Mouse (Mus musculus): ENCODE measurements around the gene Ttll7. TPM values are rescaled to one million over a fixed set of nuclear protein-coding genes. Genes with fewer than 3 reads are reported as not detected.

The Ttll7 gene
- total RNA-seq (2014; fragmentation: Nextera tagmentation) (not detected in 2 replicates), total RNA-seq (2017) (0.06 and 0.38 TPM in 2 replicates), polyA plus RNA-seq (2012) (not detected in 2 replicates)

- H3K36me3 ChIP-seq (replicated peaks) = no peaks in the 10 kb centered on the region
- no peak for ATAC-seq (ENCODE audit: extremely low read depth, insufficient number of reproducible peaks, low FRiP score, poor library complexity, severe bottlenecking)
- no peak within 1 kb of the TSS for H3K4me3 ChIP-seq (ENCODE audit: low read depth, low read length)
- peaks cover 13% of the 10 kb centered on the region; the same call in 1 of the 2 replicates for H3K27me3 ChIP-seq (ENCODE audit: insufficient read depth, low read length)
- no peaks in the 10 kb centered on the region for H3K4me1 ChIP-seq (ENCODE audit: insufficient read depth, low read depth, low read length)
- TF ChIP-seq POLR2AphosphoS5 (IDR thresholded peaks at IDR 0.05; ENCODE audit: insufficient replicate concordance, low read depth, low read length) (no peak), GATA2 (IDR thresholded peaks at IDR 0.05; ENCODE audit: borderline replicate concordance, low read depth, low read length) (no peak), GATA1 (IDR thresholded peaks at IDR 0.05; ENCODE audit: borderline replicate concordance, low read length) (no peak), TAL1 (conservative IDR thresholded peaks at IDR 0.05; ENCODE audit: low read depth, low read length) (no peak), CTCF (IDR thresholded peaks at IDR 0.05; ENCODE audit: low read depth, low read length) (no peak)
- no peak for DNase-seq (ENCODE audit: low spot score)
- no peaks in the 10 kb centered on the region for H3K9me3 ChIP-seq (replicated peaks)
Observed at GRCm38 (mm10) chr3:146851966-146852891, at the start of gene Ttll7. Gene Ttll7, plus strand, starts transcription at chr3:146852367.

GRCm38 (mm10) chr3:146812041-146812878 is 39.9 kb upstream of the Ttll7 start:
- peak overlapping the region; percentile 95 for H3K4me3 ChIP-seq (ENCODE audit: low read depth, low read length)
- peak; percentile 23 for DNase-seq (ENCODE audit: low spot score)
- H3K9me3 ChIP-seq (replicated peaks) = no peaks in the 10 kb centered on the region
- 0 out of 2 replicates have a peak, but pooled peaks have one; percentile 16 for ATAC-seq (ENCODE audit: extremely low read depth, insufficient number of reproducible peaks, low FRiP score, poor library complexity, severe bottlenecking)
- no peaks in the 10 kb centered on the region for H3K27me3 ChIP-seq (ENCODE audit: insufficient read depth, low read length)
- H3K36me3 ChIP-seq (replicated peaks) = peaks cover 16% of the 10 kb centered on the region
- TF ChIP-seq GATA2 (IDR thresholded peaks at IDR 0.05; ENCODE audit: borderline replicate concordance, low read depth, low read length) (no peak), TAL1 (conservative IDR thresholded peaks at IDR 0.05; ENCODE audit: low read depth, low read length) (no peak), POLR2AphosphoS5 (IDR thresholded peaks at IDR 0.05; ENCODE audit: insufficient replicate concordance, low read depth, low read length) (no peak), GATA1 (IDR thresholded peaks at IDR 0.05; ENCODE audit: borderline replicate concordance, low read length) (no peak), CTCF (IDR thresholded peaks at IDR 0.05; ENCODE audit: low read depth, low read length) (no peak)
- H3K4me1 ChIP-seq (ENCODE audit: insufficient read depth, low read depth, low read length) = peaks cover 25% of the 10 kb centered on the region

- Histone ChIP-seq H3K9me3 (replicated peaks) (no peaks in the 10 kb centered on the region), H3K4me1 (ENCODE audit: insufficient read depth, low read depth, low read length) (peaks cover 25% of the 10 kb centered on the region), H3K36me3 (replicated peaks) (peaks cover 9% of the 10 kb centered on the region), H3K27me3 (ENCODE audit: insufficient read depth, low read length) (no peaks in the 10 kb centered on the region), H3K4me3 (ENCODE audit: low read depth, low read length) (peak within 1 kb of the TSS; percentile 95)
- TF ChIP-seq POLR2AphosphoS5 (IDR thresholded peaks at IDR 0.05; ENCODE audit: insufficient replicate concordance, low read depth, low read length) (no peak), GATA1 (IDR thresholded peaks at IDR 0.05; ENCODE audit: borderline replicate concordance, low read length) (no peak), CTCF (IDR thresholded peaks at IDR 0.05; ENCODE audit: low read depth, low read length) (no peak), TAL1 (conservative IDR thresholded peaks at IDR 0.05; ENCODE audit: low read depth, low read length) (no peak), GATA2 (IDR thresholded peaks at IDR 0.05; ENCODE audit: borderline replicate concordance, low read depth, low read length) (no peak)
- ATAC-seq (ENCODE audit: extremely low read depth, insufficient number of reproducible peaks, low FRiP score, poor library complexity, severe bottlenecking) (peak; percentile 67), DNase-seq (ENCODE audit: low spot score) (peak; percentile 91)
Observed at GRCm38 (mm10) chr3:146812901-146813393, 39.2 kb upstream of the Ttll7 start, which contains the start of gene Prkacb. Gene Prkacb, minus strand, starts transcription at chr3:146812990.

DNA sequence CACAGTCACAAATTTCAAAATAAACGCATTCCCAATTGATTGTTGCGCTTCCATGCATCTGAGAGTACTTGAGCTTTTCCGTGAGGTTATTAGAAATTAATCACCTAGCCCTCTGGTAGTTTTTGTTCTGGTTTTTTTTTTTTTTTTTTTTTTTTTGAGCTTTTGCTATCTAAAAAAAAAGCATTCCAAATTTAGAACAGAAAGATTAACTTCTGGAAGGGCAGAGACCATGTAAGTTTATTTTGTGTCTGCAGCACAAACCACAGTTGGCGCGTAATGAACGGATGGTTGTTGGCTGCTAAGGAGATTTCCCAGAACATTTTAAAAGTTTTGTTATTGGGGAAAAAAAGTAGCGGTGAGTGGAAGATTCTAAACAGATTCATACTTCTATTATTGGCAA is 38.5 kb upstream of the Ttll7 start:
- Histone ChIP-seq H3K4me1 (ENCODE audit: insufficient read depth, low read depth, low read length) (peaks cover 25% of the 10 kb centered on the region), H3K27me3 (ENCODE audit: insufficient read depth, low read length) (no peaks in the 10 kb centered on the region), H3K4me3 (ENCODE audit: low read depth, low read length) (peak overlapping the region; percentile 95), H3K36me3 (replicated peaks) (peaks cover 9% of the 10 kb centered on the region), H3K9me3 (replicated peaks) (no peaks in the 10 kb centered on the region)
- no peak for ATAC-seq (ENCODE audit: extremely low read depth, insufficient number of reproducible peaks, low FRiP score, poor library complexity, severe bottlenecking)
- TF ChIP-seq TAL1 (conservative IDR thresholded peaks at IDR 0.05; ENCODE audit: low read depth, low read length) (no peak), CTCF (IDR thresholded peaks at IDR 0.05; ENCODE audit: low read depth, low read length) (no peak), GATA1 (IDR thresholded peaks at IDR 0.05; ENCODE audit: borderline replicate concordance, low read length) (no peak), GATA2 (IDR thresholded peaks at IDR 0.05; ENCODE audit: borderline replicate concordance, low read depth, low read length) (no peak), POLR2AphosphoS5 (IDR thresholded peaks at IDR 0.05; ENCODE audit: insufficient replicate concordance, low read depth, low read length) (no peak)
- no peak for DNase-seq (ENCODE audit: low spot score)

DNA sequence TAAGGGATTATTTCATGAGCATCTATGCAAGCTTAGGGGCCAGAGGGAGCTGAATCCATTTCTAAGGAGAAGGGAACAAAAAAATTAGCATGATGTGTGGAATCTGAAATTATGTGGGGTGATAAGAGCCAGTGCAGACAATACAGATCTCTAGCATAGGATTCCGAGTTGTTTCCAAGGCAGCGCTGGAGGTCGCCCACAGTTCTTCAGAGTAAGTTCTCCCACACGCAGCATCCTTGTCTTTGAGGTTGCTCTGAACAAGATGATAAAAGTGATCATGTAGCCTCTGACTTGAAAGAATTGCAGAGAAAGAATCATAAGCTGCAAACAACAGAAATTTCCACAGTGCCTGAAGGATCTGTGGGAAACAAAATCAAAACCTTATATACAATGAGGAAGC is 31.4 kb upstream of the Ttll7 start:
- H3K4me3 ChIP-seq (ENCODE audit: low read depth, low read length) = no peak overlapping the region
- no peaks in the 10 kb centered on the region for H3K9me3 ChIP-seq (replicated peaks)
- DNase-seq (ENCODE audit: low spot score) = no peak
- ATAC-seq (ENCODE audit: extremely low read depth, insufficient number of reproducible peaks, low FRiP score, poor library complexity, severe bottlenecking) = no peak
- H3K36me3 ChIP-seq (replicated peaks) = no peaks in the 10 kb centered on the region
- H3K4me1 ChIP-seq (ENCODE audit: insufficient read depth, low read depth, low read length) = no peaks in the 10 kb centered on the region
- H3K27me3 ChIP-seq (ENCODE audit: insufficient read depth, low read length) = peaks cover 5% of the 10 kb centered on the region
- TF ChIP-seq POLR2AphosphoS5 (IDR thresholded peaks at IDR 0.05; ENCODE audit: insufficient replicate concordance, low read depth, low read length) (no peak), TAL1 (conservative IDR thresholded peaks at IDR 0.05; ENCODE audit: low read depth, low read length) (no peak), GATA2 (IDR thresholded peaks at IDR 0.05; ENCODE audit: borderline replicate concordance, low read depth, low read length) (no peak), CTCF (IDR thresholded peaks at IDR 0.05; ENCODE audit: low read depth, low read length) (no peak), GATA1 (IDR thresholded peaks at IDR 0.05; ENCODE audit: borderline replicate concordance, low read length) (no peak)

Measured in G1E (cell line).